Mouse (Mus musculus) cortical plate, adult 2 months (tissue): Measurements from ENCODE around the gene Unc5a.

ENCODE experiments used
- CTCF ChIP-seq: fragments of 200-500 bp; IDR thresholded peaks from 2 replicates; pipeline ENCODE4 v1.5.1; 2011; ENCODE audit warnings: mild to moderate bottlenecking, control low read depth, low read length; ENCODE audit not compliant: insufficient read depth; ENCODE audit errors: extremely low read depth
- POLR2A ChIP-seq: fragments of 200-500 bp; IDR thresholded peaks from 2 replicates; pipeline ENCODE4 v1.6.1; 2011; ENCODE audit warnings: mild to moderate bottlenecking, low read length, control low read depth; ENCODE audit not compliant: insufficient read depth; ENCODE audit errors: extremely low read depth

- no peak for TF ChIP-seq CTCF
- no peak for TF ChIP-seq POLR2A
These were observed 4.6 kb upstream of the Unc5a start for GRCm38 (mm10) chr13:54944411-54945157.
